Mouse (Mus musculus) megakaryocyte, embryonic 14.5 days (primary cell): Measurements from ENCODE around the gene Akr1c18.

Source experiments
- FLI1 ChIP-seq: IDR thresholded peaks from 2 replicates; pipeline ENCODE4 v1.6.1; 2012; ENCODE audit warnings: low read length, inconsistent platforms, mixed read lengths
- GATA1 ChIP-seq: IDR thresholded peaks from 3 replicates; pipeline ENCODE4 v1.6.1; 2012; ENCODE audit warnings: mixed read lengths, low read length, inconsistent platforms, borderline replicate concordance

- TF ChIP-seq FLI1 = no peak
- TF ChIP-seq GATA1 = no peak
Measured at GRCm38 (mm10) chr13:4102721-4103120, 47.7 kb downstream of the Akr1c18 start.
